Mouse (Mus musculus): ENCODE results near the gene Dscaml1. TPM values are rescaled to one million over a fixed set of nuclear protein-coding genes. Genes with fewer than 3 reads are reported as not detected.

Gene Dscaml1
- polyA plus RNA-seq, 2 experiments from 2014 or later: not detected

DNA sequence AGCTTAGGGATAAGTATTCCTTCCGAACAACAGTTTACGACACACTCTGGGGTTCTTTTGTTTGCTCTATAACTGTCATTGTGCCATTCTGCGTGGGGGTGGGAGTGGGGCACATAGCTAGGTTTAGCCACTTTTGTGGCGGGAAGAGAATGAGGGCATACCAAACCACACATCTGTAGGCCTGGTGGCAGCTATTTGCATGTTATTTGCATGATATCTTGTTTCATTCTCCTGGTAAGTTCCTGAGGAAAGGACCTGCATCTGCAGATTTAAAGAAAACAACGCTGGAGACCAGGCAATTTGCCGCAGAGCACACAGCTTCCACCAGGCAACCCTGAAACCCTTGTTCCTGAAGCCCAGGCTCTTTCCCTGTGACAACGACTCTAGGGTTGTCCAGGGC is 30.8 kb downstream of the Dscaml1 start:
- ATAC-seq: no peak

DNA sequence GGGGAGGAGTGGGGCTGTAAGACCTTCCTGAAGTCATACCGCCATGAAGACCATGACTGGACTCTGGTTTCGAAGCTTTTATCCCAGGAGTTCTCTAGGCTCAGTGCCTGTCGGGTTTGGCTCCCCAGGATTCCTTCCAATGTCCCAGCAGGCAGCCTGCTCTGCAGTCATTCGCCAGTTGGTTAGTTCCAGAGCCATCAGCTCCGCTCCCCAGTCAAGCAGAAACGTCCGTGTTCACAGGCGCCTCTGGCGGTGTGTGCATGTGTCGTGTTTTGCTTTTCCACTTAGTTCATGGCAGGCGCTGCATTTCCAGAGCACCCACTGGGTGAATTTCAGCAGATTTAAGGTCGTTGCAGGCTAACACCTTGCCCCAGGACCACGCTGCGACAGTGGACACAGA is 31.9 kb downstream of the Dscaml1 start:
- no peak for ATAC-seq

DNA sequence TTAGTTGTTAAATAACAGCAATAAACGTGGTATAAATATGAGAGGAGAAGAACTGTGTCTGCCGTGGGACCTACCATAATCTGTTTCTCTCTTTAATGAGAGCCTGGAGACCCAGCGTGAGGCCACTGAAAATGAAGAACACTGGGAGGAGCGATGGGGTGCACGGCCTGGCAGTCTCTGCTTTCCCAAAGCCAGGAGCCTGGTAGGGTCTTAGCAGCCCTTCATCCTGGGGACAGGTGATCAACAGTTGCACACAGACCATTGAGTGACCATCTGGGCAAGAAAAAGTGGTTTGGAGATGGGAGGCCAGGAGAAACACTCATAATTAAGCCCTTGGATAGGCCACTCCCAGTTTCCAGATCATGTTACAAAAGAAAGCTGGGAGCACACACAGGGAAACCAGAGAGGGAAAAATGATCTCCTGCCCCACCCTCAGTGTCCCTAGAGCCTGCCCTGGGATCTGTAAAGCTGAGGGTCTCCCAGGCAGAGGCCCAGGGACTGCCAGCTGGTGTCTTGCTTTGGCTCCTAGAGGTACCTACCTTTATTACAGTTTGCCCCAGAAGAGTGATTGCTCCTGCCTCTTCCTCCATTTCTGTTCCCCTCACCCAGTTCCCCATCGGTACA is 39.1 kb downstream of the Dscaml1 start:
- ATAC-seq: no peak

DNA sequence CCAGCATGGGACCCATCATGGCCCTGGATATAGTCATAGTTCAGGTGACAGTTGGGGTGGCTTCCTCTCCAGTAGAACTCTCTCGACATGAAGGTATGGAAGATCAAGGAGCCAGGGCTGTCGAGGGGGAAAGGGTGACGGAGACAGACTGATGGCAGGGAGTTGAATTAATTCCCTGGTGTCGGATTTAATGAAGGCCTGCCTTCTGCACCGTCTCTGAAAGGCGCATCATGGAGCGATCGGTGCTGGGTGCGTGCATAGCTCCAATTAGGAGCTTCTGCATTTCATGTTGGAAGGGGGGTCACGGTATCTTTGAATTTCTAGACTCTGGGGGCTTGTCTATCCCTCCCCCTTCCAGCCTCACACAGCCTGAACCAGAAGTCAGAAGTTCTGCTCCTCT is 41.8 kb downstream of the Dscaml1 start:
- no peak for ATAC-seq

DNA sequence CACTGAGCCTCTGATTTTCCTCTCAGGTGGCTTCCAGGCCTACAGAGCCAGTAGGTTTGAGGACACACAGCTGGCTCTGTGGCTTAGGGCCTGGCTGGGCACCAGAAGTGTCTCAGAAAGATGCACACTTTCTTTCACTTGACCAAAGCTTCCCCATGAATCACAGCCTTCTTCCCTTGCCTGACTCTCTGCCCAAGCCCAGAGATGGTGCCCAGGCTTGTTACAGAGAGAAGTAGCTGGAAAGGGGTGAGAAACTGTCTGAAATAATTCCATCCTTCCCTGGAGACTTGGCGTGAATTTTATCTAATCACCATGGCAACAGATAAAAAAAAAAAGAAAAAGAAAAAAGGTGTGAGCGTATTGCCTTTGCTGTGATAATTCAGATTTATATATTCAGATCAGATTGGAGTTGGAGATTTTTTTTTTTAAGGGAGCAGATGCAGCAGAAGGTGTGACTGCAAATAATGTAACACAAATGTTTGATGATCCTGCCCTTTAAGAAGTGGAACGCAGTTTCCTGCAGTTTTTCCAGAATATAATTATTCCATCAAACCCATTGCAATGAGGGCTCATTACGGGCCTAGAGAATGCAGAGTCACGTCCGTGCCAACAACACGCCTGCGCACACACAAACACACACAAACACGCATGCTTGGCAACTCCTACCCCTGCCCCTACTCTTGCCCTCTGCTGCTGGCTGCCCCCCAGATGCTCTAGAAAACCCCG is 44.5 kb downstream of the Dscaml1 start:
- ATAC-seq: no peak

DNA sequence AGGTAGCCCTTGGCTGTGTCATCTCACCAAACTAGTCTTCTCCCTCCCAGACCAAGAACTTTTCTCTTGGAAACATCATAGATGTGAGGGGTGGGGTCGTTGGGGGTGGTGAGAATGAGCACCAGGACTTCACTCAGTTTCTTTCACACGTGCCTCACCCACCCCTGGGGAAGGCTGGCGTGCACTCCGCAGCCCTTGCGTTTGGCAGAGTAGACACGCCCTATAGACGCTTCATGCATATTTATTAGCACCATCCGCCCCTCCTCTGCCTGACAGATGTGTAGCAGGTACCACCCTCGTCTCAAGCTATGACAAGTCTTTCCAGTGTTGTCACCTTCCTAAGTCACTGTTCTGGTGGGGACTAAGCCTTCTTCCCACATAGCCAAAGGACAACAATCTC is 45.3 kb downstream of the Dscaml1 start:
- ATAC-seq: no peak

DNA sequence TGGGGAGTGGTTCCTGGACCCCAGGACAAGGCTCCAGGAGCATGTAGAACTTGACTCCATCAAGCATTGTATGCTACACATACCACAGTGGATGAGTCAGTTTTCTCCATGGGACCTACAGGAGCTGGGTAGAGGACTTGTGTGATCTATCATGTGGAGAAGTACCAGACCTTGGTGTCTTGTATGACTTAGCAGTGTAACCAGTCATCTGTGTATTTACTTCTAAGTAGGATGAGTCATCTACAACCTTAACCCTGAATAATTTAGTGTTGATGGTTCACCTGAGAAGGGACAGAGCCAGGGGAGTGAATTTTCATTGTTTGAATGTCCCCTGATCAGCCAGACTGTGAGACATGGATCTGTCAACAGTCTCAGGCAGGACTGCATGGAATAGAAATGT is 48.4 kb downstream of the Dscaml1 start:
- ATAC-seq: no peak

GRCm38 (mm10) chr9:45480936-45481335 is 54.5 kb downstream of the Dscaml1 start:
- no peak for ATAC-seq

DNA sequence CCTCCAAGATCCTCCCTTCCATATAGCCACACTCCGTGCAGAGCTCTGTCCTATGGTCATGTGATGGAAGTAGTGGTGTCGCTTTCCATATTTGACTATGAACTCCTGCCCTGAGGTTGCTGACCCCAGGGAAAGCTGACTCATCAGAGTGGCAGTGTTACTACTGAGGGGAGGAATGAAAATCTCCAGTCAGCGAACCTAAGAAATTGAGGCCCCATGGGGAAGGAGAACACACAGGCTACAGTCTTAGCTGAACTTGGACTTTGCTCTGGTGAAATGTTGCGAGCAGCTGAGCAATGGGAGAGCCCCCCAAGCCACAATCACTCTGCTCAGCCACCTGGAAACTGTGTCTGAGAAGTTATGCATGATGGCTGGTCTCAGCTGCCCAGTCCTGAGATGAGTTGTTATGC is 60.2 kb downstream of the Dscaml1 start:
- ATAC-seq: no peak

DNA sequence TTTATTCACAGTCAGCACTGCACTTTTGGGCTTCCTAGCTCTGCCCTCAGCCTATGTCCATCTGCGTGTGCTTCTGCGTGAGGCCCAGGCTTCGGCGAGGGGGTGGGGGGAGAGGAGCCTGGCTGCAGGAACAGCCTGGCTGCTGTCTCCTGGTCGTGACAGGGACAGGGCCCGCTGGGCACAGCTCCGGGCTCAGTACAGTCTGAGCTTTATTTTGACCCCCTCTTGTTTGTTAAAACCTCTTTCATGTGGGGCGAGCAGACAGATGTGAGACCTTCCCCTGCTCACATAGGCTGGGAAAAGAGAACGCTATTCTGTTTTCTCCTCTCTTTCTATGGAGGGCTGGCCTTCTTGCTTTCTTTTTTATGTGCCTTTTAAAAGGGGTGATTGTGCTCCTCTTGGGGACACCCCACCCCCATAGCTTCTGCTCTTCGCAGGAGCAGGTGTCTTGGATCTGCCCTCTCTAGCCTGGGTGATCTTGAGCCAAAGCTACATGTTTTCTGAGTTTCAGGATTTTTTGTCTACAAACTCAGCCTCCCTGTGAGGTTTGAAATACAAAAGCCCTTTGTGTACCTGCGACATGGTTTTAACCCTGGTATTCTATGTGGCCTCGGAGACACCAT is 60.9 kb downstream of the Dscaml1 start:
- ATAC-seq: no peak

DNA sequence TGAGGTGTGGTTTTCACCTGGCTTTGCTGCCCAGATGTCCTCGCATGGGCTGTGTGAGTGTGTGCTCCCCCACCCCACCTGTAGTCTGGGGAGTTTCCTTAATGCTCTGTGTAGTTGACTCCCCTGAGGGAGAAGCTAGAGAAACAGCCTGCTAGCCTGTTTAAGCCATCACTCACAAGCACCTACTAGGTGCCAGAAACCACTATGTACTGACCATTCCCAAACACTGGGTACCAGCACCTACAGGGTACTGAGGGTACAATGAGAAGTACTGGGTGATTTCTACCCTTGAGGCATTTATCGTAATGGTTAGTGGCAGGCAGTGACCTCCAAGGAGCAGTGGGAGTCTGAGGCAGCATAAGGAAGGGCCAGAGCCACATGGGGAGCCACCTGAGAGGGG is 64.5 kb downstream of the Dscaml1 start:
- no peak for ATAC-seq

GRCm38 (mm10) chr9:45494889-45495288 is 68.5 kb downstream of the Dscaml1 start:
- no peak for ATAC-seq

DNA sequence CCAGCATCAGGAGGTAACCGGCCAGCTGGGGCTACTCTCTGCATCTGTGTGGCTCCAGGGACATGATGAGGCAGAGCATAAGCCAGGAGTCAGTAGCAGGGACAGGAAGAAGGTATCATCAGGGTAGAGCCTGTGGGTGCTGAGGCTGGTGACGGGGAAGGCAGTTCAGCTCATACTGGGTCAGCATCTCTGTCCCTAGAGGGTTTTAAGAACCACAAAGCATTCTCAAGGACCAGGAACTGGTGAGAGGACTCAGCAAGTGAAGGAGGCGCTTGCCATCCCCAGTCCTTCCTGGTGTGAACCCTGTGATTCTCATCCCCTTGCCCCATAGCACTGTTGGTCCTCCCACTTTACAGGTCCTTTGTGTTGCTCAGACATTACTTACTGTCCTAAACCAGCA is 69.9 kb downstream of the Dscaml1 start:
- ATAC-seq: no peak

DNA sequence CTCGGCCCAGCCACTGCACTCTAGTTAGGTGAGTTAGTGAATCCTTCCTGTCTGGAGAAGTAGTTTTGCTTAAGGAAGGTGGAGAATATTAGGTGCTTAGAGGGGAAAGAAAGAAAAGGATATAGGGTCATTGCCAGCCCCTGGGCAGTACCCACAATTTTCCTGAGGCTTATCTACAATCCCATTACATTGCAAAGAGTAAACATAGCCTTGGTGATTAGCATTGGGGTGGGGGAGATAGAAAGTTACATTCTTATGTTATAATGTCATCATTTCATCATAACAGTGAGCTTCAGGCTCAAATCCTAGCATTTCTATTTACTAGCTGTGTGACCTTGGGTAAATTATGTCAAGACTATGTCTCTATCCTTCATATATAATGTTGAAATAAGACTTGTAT is 70.5 kb downstream of the Dscaml1 start:
- no peak for ATAC-seq

DNA sequence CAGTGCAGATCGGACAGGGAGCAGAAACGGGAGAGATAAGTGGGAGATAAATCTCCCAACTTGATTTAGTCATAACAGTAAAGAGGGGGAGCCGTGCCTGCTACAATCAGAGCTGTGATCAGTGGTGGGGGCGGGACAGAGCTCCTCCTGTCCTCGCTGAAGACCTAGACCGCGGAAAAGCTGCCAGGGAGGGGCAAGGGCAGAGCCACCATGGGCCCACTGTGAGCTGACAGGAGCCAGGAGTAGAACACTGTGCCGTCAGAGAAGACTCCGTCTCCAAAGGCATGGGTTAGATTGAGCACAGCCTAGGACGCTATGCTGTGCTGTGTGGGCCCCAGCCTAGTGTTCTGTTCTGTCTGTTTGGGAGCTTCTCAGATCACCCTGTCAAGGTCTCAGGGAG is 72.8 kb downstream of the Dscaml1 start:
- no peak for ATAC-seq

DNA sequence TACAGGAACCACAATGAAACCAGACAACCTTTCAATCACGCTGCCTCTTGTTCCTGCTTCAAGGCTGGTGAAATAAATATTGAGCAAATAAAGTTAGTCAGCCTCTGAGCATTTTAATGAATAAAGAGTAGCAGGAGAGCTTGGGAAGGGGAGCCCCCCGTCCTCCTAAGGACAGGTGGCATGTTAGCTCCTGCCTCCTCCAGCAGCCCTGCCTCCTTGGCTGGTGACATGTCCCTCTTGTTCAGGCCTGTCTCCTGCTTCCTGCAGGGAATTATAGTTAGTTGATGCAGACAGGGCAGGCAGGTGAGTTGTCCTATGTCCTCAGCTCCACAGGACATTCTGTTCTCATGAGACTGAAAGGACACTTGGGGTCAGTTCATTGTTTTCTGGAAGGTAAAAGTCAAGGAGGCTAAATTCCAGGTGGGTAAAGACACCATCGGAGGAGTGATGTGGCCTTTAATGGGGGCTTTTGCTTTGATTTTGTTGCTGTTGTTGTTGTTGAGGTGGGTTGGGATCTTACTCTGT is 73.7 kb downstream of the Dscaml1 start:
- ATAC-seq: no peak

GRCm38 (mm10) chr9:45501295-45501927 is 75.0 kb downstream of the Dscaml1 start:
- no peak for ATAC-seq

GRCm38 (mm10) chr9:45501963-45502641 is 75.7 kb downstream of the Dscaml1 start:
- ATAC-seq: no peak

DNA sequence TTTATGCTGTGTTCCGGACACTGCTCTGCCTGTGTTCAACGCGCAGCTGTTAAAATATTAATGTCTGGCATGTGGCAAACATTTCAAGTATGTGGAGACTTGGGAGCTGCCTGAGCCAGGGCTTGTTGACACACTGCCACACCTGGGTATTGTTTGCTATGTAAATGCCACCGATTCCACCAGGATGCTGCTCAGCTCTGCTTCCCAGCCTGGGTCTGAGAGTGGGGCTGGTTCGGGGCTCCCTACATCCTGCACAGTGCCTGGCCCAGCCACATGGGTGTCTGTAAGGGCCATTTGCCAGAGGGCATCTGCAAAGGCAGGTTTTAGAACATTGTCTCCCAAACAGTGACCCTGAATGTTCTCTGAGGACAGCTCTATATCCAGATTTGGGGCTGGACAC is 78.5 kb downstream of the Dscaml1 start:
- no peak for ATAC-seq

DNA sequence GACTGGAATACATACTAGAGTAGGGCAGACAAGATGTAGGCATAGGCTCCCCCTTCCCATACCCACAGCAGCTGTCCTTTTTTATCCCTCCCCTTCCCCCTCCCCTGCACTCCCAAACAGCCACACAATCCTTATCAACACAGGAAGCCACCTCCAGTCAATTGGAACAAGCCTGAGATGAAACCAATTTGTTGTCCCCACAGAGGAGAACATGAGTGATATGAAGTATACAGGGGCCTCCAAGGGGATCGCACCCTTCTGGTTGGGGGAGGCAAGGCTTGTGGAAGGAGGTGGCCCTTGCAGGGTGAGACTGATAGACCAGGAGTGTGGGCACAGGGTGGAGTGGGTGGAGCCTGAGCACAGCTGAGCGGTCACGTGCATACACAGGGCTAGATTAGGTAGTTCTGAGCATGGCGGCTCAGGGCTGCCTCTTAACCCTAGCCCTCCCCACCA is 79.1 kb downstream of the Dscaml1 start:
- no peak for ATAC-seq

GRCm38 (mm10) chr9:45507482-45507881 is 81.1 kb downstream of the Dscaml1 start:
- no peak for ATAC-seq

DNA sequence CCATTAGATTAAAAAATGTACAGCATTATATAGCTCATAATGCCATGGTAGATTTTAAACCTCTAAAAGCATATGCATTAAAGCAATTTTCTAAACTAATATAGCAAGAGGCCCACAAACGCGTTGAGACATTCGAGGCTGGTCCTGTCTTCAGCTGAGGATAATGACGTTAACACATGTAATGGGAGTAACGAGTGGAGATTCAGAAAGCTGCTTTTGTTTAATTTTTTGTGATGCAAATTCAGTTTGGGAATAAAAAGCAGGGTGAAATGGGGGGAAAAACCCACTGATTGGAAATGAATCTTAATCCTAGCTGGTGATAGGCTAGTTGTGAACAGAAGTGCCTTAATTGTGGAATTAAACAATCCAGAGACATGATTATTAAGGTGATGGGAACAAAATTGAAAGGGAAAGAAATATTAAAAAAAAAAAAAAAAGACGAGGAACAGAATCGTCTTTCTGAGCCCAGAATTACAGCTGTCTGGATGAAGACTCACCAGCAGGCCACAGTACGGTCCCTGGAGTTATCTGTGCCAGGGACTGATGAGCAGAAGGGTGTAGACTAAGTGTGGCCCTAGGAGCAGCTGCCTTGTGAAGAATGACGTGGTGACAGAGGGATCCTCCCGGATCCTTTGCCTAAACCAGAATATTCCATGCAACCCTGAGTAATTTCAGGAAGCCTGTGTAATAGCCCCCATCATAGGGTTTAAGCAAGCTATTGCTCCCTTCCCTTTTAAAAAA is 84.5 kb downstream of the Dscaml1 start:
- ATAC-seq: no peak

Measured in activated CD4-positive, CD25-positive, alpha-beta regulatory T cell, adult 4 months (primary cell).